Mouse (Mus musculus): Measurements from ENCODE around the gene Gpnmb.

DNA sequence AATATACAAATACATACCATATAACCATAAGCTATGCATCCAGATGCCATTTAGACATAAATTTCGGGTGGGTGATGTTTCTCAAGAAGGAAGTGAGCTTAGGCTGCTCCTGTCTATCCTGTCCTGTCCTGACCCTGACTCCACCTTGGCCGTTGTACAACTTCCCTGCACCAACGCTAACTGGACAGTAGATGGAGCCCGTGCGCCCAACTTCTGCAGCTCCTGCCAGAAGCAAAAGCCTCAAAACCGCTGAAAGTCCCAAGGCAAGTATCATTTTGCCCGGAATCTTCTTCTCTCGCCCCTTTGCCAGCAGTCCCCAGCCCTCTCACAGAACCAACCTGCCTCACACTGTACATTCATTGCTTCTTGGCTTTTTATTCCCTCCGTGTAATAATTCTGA lies 28.4 kb upstream of the Gpnmb start:
- TF ChIP-seq POLR2A (IDR thresholded peaks at IDR 0.05; ENCODE audit: low read depth, low read length) (no peak), CTCF (IDR thresholded peaks at IDR 0.05; ENCODE audit: extremely low read depth, insufficient read depth, insufficient read length, insufficient replicate concordance) (peak; percentile 82; the same call in 1 of the 2 replicates)
